Mouse (Mus musculus) myocyte (in vitro differentiated cells): ENCODE results near the gene 4933406M09Rik.

Source experiments
- CEBPB ChIP-seq: IDR thresholded peaks from 2 replicates; pipeline ENCODE4 v1.6.1; 2011; ENCODE audit warnings: mild to moderate bottlenecking, moderate library complexity; ENCODE audit not compliant: poor library complexity, insufficient read depth, severe bottlenecking
- E2F4 ChIP-seq: IDR thresholded peaks from one replicate; pipeline ENCODE4 v1.6.1; 2011; ENCODE audit warnings: mild to moderate bottlenecking, control low read depth, moderate library complexity; ENCODE audit not compliant: insufficient read depth
- MAX ChIP-seq: IDR thresholded peaks from one replicate; pipeline ENCODE4 v1.6.1; 2011; ENCODE audit warnings: low read depth, mild to moderate bottlenecking, control low read depth
- MYOD1 ChIP-seq, 3 experiments: IDR thresholded peaks; one replicate each; pipeline ENCODE4 v1.6.1; 2011; ENCODE audit warnings: control low read depth in 2 of 3, low read depth in 2 of 3, mild to moderate bottlenecking in 2 of 3, moderate library complexity in 1 of 3; ENCODE audit not compliant: insufficient read length in 2 of 3, control insufficient read depth in 1 of 3
- POLR2A ChIP-seq: IDR thresholded peaks from one replicate; pipeline ENCODE4 v1.6.1; 2011; ENCODE audit warnings: low read depth, mild to moderate bottlenecking, control low read depth, moderate library complexity; ENCODE audit not compliant: insufficient read length
- POLR2AphosphoS2 ChIP-seq: IDR thresholded peaks from one replicate; pipeline ENCODE4 v1.6.1; 2011; ENCODE audit warnings: low read depth, control low read depth; ENCODE audit not compliant: insufficient read length
- SRF ChIP-seq: IDR thresholded peaks from one replicate; pipeline ENCODE4 v1.6.1; 2011; ENCODE audit warnings: low read depth; ENCODE audit not compliant: control insufficient read depth, insufficient read length
- TCF12 ChIP-seq: IDR thresholded peaks from one replicate; pipeline ENCODE4 v1.6.1; 2011; ENCODE audit warnings: mild to moderate bottlenecking, control low read depth; ENCODE audit not compliant: poor library complexity, insufficient read depth, severe bottlenecking
- TCF3 ChIP-seq: IDR thresholded peaks from one replicate; pipeline ENCODE4 v1.6.1; 2011; ENCODE audit warnings: low read depth, control low read depth; ENCODE audit not compliant: insufficient read length
- USF1 ChIP-seq: IDR thresholded peaks from one replicate; pipeline ENCODE4 v1.6.1; 2011; ENCODE audit warnings: low read depth, mild to moderate bottlenecking, control low read depth, moderate library complexity

DNA sequence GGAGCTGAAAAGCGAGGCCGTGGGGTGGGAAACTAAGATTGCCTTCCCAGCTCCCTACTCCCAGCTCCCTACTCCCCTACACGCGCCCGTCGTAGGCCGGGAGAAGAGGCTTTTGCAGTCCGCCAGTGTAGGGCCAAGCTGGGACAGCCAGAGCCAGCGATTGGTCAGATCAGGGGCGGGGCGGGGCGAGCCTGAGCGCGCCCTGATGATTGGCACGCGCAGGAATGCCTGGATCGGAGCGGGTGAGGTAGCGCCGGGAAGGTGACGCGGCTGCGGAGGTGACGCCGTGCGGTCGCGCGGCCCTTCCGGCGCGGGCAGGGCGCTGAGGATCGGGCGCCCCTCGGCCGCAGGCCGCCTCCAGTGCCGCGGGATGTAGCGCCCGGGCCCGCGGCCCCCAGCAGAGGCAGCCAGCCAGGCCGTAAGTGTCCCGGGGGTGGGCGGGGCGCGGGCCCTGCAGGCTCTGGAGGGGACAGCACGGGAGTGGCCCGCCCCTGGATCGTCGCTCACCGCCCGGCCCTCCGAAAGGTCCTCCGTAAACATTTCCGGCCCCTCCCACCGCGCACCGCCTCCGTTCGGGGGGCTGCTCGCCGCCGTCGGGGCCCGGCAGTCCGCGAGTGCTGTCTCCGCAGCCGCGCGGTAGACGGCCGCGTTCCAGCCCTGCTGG is 29.6 kb downstream of the 4933406M09Rik start, which contains the start of gene Adipor1:
- peak; percentile 78 for TF ChIP-seq POLR2A
- no peak for TF ChIP-seq USF1
- TF ChIP-seq CEBPB: no peak
- TF ChIP-seq MYOD1 (IDR thresholded peaks at IDR 0.05; ENCODE audit: control insufficient read depth in 1 of 3, insufficient read length in 2 of 3, low read depth in 2 of 3): peak in 1 of 3 experiments; percentile 44
- TF ChIP-seq MAX: no peak
- no peak for TF ChIP-seq E2F4
- TF ChIP-seq TCF12: no peak
- TF ChIP-seq SRF: no peak
- TF ChIP-seq TCF3: no peak
- peak; percentile 97 for TF ChIP-seq POLR2AphosphoS2
